Mouse (Mus musculus): ENCODE results near the gene Spag8. TPM values are rescaled to one million over a fixed set of nuclear protein-coding genes. Genes with fewer than 3 reads are reported as not detected.

The Spag8 gene
- polyA plus RNA-seq, 1 experiment: 112 TPM

GRCm38 (mm10) chr4:43649783-43650182, 3.6 kb downstream of the Spag8 start:
- peak; percentile 47; the same call in 1 of the 2 replicates for TF ChIP-seq CTCF (IDR thresholded peaks at IDR 0.05; ENCODE audit: control insufficient read depth, insufficient read depth, insufficient replicate concordance, low read depth, low read length)
- no peak for TF ChIP-seq POLR2A (IDR thresholded peaks at IDR 0.05; ENCODE audit: control insufficient read depth, low read depth, low read length)
- Histone ChIP-seq H3K27ac (ENCODE audit: control insufficient read depth, insufficient read depth, low read depth, low read length) (no peak overlapping the region), H3K4me1 (ENCODE audit: control insufficient read depth, insufficient read depth, low read length) (peaks cover 5% of the 10 kb centered on the region), H3K27me3 (ENCODE audit: control insufficient read depth, insufficient read depth, low read length) (no peaks in the 10 kb centered on the region), H3K4me3 (ENCODE audit: control insufficient read depth, low read depth, low read length) (no peak overlapping the region), H3K36me3 (ENCODE audit: control insufficient read depth, insufficient read depth, low read length) (no peaks in the 10 kb centered on the region)

GRCm38 (mm10) chr4:43640491-43640890, 12.9 kb downstream of the Spag8 start:
- H3K27ac ChIP-seq (ENCODE audit: control insufficient read depth, insufficient read depth, low read depth, low read length): no peak overlapping the region
- H3K4me3 ChIP-seq (ENCODE audit: control insufficient read depth, low read depth, low read length): no peak overlapping the region
- no peaks in the 10 kb centered on the region for H3K36me3 ChIP-seq (ENCODE audit: control insufficient read depth, insufficient read depth, low read length)
- TF ChIP-seq CTCF (IDR thresholded peaks at IDR 0.05; ENCODE audit: control insufficient read depth, insufficient read depth, insufficient replicate concordance, low read depth, low read length) (no peak), POLR2A (IDR thresholded peaks at IDR 0.05; ENCODE audit: control insufficient read depth, low read depth, low read length) (no peak)
- H3K27me3 ChIP-seq (ENCODE audit: control insufficient read depth, insufficient read depth, low read length): no peaks in the 10 kb centered on the region
- H3K4me1 ChIP-seq (ENCODE audit: control insufficient read depth, insufficient read depth, low read length): peaks cover 12% of the 10 kb centered on the region

DNA sequence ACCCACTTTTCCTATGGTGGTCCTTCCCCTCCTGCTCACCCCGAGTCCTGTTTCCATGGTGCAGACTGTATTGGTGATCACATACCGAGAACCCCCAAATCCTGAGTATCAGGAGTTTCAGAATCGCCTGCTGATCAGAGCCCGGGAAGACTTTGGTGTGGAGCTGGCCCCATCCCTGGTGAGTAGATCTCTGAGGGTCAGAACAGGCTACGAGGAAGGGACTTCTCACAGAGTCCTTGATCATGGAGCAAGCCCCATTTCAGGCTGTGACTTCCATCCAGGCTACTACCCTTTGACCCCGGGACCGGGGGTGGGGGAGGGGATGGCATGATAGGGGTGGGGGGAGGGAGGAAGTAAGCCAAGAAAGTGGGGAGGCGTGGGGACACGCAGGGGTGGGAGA, 13.3 kb downstream of the Spag8 start:
- no peak for TF ChIP-seq POLR2A (IDR thresholded peaks at IDR 0.05; ENCODE audit: control insufficient read depth, low read depth, low read length)
- no peak for TF ChIP-seq CTCF (IDR thresholded peaks at IDR 0.05; ENCODE audit: control insufficient read depth, insufficient read depth, insufficient replicate concordance, low read depth, low read length)
- Histone ChIP-seq H3K4me3 (ENCODE audit: control insufficient read depth, low read depth, low read length) (no peak overlapping the region), H3K4me1 (ENCODE audit: control insufficient read depth, insufficient read depth, low read length) (peaks cover 12% of the 10 kb centered on the region), H3K27me3 (ENCODE audit: control insufficient read depth, insufficient read depth, low read length) (no peaks in the 10 kb centered on the region), H3K36me3 (ENCODE audit: control insufficient read depth, insufficient read depth, low read length) (no peaks in the 10 kb centered on the region), H3K27ac (ENCODE audit: control insufficient read depth, insufficient read depth, low read depth, low read length) (no peak overlapping the region)

DNA sequence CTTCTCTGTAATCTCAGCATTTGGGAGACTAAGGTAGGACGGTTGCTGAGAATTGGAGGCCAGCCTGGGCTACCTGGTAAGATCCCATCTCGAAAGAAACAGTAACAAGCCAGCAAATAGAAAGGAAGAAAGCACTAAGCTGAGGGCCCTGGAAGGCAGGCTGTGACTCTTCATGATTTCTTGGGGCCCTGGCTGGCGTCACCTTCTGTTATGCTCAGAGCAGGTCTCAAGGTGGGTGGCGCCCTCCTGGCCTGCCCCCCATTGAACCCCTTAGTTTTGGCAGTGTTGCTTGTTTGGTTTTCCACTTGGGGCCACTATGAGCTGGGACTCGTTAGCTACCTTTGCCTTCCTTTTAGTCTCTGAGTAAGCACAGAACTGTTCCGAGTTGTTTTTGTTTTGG, 16.6 kb downstream of the Spag8 start:
- Histone ChIP-seq H3K27ac (ENCODE audit: control insufficient read depth, insufficient read depth, low read depth, low read length) (no peak overlapping the region), H3K36me3 (ENCODE audit: control insufficient read depth, insufficient read depth, low read length) (no peaks in the 10 kb centered on the region), H3K27me3 (ENCODE audit: control insufficient read depth, insufficient read depth, low read length) (no peaks in the 10 kb centered on the region), H3K4me1 (ENCODE audit: control insufficient read depth, insufficient read depth, low read length) (peaks cover 22% of the 10 kb centered on the region), H3K4me3 (ENCODE audit: control insufficient read depth, low read depth, low read length) (no peak overlapping the region)
- TF ChIP-seq CTCF (IDR thresholded peaks at IDR 0.05; ENCODE audit: control insufficient read depth, insufficient read depth, insufficient replicate concordance, low read depth, low read length) (no peak), POLR2A (IDR thresholded peaks at IDR 0.05; ENCODE audit: control insufficient read depth, low read depth, low read length) (no peak)

DNA sequence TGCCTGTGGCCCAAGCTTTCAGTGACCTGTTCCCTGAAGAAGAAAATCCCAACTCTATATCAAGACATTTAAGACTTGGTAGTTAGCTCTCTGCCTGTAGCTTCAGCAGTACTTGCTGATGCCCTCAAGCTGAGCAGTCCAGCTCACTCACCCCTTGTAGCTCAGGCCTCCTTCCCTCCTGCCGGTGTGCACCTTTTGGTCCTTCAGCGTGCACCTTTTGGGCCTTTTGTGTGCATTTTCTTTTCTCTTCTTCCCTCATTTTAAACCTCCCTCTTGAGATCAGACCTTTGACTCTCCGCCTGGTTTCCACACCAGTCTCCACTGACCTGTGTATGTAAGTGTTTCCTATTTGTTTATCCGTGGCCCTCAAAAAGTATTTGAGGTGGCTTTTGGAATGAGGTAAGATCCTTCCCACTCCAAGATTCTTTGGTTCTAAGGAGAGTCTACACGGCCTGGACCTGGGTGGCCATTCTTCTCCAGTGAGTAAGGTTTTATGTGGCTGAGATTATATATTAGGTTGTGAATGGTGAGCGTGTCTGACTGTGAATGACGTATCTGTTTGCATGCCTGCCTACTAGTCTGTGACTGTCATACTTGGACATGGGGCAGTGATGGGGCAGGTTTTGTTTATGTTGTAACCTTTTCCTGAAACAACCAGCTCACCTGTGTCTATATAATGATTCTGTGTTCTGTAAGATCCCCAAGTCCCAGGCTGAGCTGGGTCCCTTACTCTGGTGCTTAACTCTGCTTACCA, 18.6 kb downstream of the Spag8 start:
- TF ChIP-seq CTCF (IDR thresholded peaks at IDR 0.05; ENCODE audit: control insufficient read depth, insufficient read depth, insufficient replicate concordance, low read depth, low read length): no peak
- TF ChIP-seq POLR2A (IDR thresholded peaks at IDR 0.05; ENCODE audit: control insufficient read depth, low read depth, low read length): no peak
- peaks cover 20% of the 10 kb centered on the region for H3K4me1 ChIP-seq (ENCODE audit: control insufficient read depth, insufficient read depth, low read length)
- no peak overlapping the region for H3K4me3 ChIP-seq (ENCODE audit: control insufficient read depth, low read depth, low read length)
- peaks cover 2% of the 10 kb centered on the region; the same call in 1 of the 2 replicates for H3K27me3 ChIP-seq (ENCODE audit: control insufficient read depth, insufficient read depth, low read length)
- no peak overlapping the region for H3K27ac ChIP-seq (ENCODE audit: control insufficient read depth, insufficient read depth, low read depth, low read length)
- no peaks in the 10 kb centered on the region for H3K36me3 ChIP-seq (ENCODE audit: control insufficient read depth, insufficient read depth, low read length)

DNA sequence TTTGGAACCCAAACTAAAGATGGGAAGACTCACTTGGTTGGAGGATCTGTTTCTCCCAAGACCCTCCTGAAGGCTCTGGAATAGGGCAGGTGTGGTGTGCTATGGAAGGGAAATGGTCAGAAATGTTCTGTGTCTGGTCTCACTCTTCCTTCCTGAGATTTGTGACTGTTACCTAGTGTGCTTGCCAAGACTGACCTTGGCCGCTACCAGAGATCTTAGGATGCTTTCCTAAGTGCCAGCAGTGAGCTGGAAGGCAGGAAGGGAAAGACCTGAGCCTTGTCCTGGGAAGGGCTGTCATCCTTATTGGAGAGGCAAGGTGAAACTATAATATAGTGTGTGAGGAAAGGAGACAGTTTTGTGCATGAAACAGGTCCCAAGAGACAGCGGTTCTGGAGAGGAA, 19.7 kb downstream of the Spag8 start:
- H3K27me3 ChIP-seq (ENCODE audit: control insufficient read depth, insufficient read depth, low read length): peaks cover 2% of the 10 kb centered on the region; the same call in 1 of the 2 replicates
- TF ChIP-seq CTCF (IDR thresholded peaks at IDR 0.05; ENCODE audit: control insufficient read depth, insufficient read depth, insufficient replicate concordance, low read depth, low read length): no peak
- no peak for TF ChIP-seq POLR2A (IDR thresholded peaks at IDR 0.05; ENCODE audit: control insufficient read depth, low read depth, low read length)
- H3K27ac ChIP-seq (ENCODE audit: control insufficient read depth, insufficient read depth, low read depth, low read length): no peak overlapping the region
- no peak overlapping the region for H3K4me3 ChIP-seq (ENCODE audit: control insufficient read depth, low read depth, low read length)
- H3K4me1 ChIP-seq (ENCODE audit: control insufficient read depth, insufficient read depth, low read length): peaks cover 20% of the 10 kb centered on the region
- H3K36me3 ChIP-seq (ENCODE audit: control insufficient read depth, insufficient read depth, low read length): no peaks in the 10 kb centered on the region

DNA sequence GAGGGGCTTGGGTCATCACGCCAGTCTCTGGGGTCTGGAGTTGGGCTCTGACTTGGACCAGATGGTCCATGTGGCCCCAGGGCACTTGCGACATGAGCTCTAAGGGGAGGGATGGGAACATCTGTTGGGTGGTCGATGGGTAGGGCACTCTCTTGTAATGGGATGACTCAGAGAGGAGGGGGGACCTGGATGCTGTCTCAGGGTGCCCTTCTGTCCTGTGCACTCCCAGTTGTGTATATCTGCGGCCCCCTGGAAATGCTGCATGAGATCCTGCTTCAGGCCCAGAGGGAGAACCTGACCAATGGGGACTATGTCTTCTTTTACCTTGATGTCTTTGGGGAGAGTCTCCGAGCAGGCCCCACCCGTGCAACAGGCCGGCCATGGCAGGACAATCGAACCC, 20.1 kb downstream of the Spag8 start:
- H3K4me3 ChIP-seq (ENCODE audit: control insufficient read depth, low read depth, low read length): no peak overlapping the region
- peaks cover 2% of the 10 kb centered on the region; the same call in 1 of the 2 replicates for H3K27me3 ChIP-seq (ENCODE audit: control insufficient read depth, insufficient read depth, low read length)
- no peak overlapping the region for H3K27ac ChIP-seq (ENCODE audit: control insufficient read depth, insufficient read depth, low read depth, low read length)
- H3K36me3 ChIP-seq (ENCODE audit: control insufficient read depth, insufficient read depth, low read length): no peaks in the 10 kb centered on the region
- H3K4me1 ChIP-seq (ENCODE audit: control insufficient read depth, insufficient read depth, low read length): peaks cover 20% of the 10 kb centered on the region
- no peak for TF ChIP-seq POLR2A (IDR thresholded peaks at IDR 0.05; ENCODE audit: control insufficient read depth, low read depth, low read length)
- no peak for TF ChIP-seq CTCF (IDR thresholded peaks at IDR 0.05; ENCODE audit: control insufficient read depth, insufficient read depth, insufficient replicate concordance, low read depth, low read length)

Data from testis, adult 2 months (tissue).